Mouse (Mus musculus) activated CD4-positive, CD25-positive, alpha-beta regulatory T cell, adult 4 months (primary cell): ENCODE results near the gene Itga6. TPM values are rescaled to one million over a fixed set of nuclear protein-coding genes. Genes with fewer than 3 reads are reported as not detected.

ENCODE experiments used
- ATAC-seq: one replicate; pipeline ENCODE4 v1.8.0; 2017
- polyA plus RNA-seq, 2 experiments: library from polyadenylated mRNA; unstranded; fragments of 100-300 nt; shearing (Covaris generic); gene quantifications; one replicate each; pipeline ENCODE4 v1.2.1; 2017

The Itga6 gene
- polyA plus RNA-seq, 2 experiments from 2014 or later = 43.6 to 60.4 TPM

GRCm38 (mm10) chr2:71863531-71864173 is 118.2 kb downstream of the Itga6 start:
- ATAC-seq = peak; percentile 66

DNA sequence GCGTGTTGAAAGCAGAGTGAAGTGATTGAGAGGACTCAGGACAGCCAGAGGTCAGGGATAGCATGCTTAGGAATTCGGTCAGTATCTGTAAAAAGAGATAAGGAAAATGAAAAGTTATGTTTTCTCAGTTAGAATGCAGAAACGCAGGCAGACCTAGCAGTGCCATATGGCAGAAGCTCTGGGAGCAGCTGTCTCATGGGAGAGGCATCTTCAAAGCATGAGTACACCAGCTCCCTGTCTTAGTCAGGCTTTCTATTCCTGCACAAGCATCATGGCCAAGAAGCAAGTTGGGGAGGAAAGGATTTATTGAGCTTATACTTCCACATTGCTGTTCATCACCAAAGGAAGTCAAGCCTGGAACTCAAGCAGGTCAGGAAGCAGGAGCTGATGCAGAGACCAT is 119.6 kb downstream of the Itga6 start:
- no peak for ATAC-seq

DNA sequence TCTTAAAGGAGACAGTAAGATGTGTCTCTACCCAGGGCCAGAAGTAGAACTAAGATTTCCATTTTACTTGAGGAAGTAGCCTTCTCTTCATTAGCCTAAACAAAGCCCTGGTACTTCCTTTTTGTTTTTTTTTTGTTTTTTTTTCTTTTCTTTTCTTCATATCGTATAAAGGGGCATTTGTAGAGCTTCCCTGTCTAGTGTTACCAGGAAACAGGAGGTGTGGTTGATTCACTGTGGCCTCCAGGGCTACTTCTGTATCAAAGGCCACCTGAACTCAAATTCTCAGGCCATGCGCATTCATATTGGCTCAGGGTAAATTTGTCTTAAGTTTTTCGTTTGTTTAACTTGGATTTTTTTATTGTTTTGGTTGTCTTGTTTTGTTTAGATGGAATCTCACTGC is 120.5 kb downstream of the Itga6 start:
- ATAC-seq = no peak

GRCm38 (mm10) chr2:71866565-71866964 is 121.1 kb downstream of the Itga6 start:
- ATAC-seq = peak; percentile 91

GRCm38 (mm10) chr2:71867019-71867418 is 121.6 kb downstream of the Itga6 start:
- ATAC-seq = peak; percentile 1

DNA sequence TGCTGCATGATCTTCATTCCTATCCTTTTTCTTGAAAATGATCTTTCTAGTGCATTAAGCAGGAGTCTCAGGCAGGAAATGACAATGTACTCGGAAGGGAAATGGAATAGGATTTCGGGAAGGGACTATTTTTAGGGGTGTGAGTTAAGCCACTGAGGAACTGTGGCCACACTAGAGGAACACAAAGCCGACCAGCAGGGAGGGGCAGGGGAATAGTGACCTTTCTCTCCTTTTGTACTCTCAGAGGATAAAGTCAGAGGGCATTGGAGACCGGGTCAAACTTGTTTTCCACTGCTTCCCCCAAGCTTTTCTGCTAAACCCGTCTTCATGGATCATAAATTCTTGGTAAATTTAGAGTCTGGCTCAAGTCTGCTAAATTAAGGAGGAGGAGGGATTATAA is 122.1 kb downstream of the Itga6 start:
- ATAC-seq = no peak

GRCm38 (mm10) chr2:71868256-71868655 is 122.8 kb downstream of the Itga6 start:
- ATAC-seq = no peak

DNA sequence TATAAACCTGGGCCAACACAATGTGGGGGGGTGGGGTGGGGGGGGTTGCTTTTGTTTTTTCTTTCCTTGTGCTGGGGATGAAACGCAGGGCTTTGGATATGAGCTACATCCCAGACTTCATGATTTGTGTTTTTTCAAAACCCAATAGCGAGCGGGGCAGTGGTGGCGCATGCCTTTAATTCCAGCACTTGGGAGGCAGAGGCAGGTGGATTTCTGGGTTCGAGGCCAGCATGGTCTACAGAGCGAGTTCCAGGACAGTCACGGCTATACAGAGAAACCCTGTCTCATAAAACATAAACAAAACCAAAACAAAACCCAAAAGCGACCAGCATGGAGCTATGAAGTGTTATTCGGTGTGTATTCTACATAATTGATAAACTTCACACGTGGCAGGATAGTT is 126.7 kb downstream of the Itga6 start:
- no peak for ATAC-seq

GRCm38 (mm10) chr2:71872801-71873443 is 127.5 kb downstream of the Itga6 start, which contains the start of gene Pdk1:
TSS of gene Pdk1 (plus strand) at chr2:71873224.
- ATAC-seq = peak; percentile 89

GRCm38 (mm10) chr2:71873474-71874322 is 128.3 kb downstream of the Itga6 start:
- ATAC-seq = peak; percentile 48

GRCm38 (mm10) chr2:71874422-71874821 is 129.0 kb downstream of the Itga6 start:
- no peak for ATAC-seq

DNA sequence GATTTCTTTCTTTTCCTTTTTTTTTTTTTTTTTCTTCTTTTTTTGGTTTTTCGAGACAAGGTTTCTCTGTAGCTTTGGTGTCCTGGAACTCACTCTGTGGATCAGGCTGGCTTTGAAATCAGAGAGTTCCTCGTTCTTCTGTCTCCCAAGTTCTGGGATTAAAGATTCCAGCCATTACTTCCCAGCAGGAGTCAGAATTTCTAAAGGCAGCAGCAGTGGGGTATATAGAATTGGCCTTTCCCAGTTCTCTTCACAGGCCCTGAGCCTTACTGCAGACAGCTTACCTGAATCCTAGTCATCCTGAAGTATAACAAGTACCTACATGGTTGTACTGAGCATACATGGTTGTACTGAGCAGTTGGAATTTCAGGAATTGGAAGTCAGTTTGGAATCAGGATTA is 129.4 kb downstream of the Itga6 start:
- ATAC-seq = no peak

GRCm38 (mm10) chr2:71877865-71878264 is 132.4 kb downstream of the Itga6 start:
- ATAC-seq = no peak

DNA sequence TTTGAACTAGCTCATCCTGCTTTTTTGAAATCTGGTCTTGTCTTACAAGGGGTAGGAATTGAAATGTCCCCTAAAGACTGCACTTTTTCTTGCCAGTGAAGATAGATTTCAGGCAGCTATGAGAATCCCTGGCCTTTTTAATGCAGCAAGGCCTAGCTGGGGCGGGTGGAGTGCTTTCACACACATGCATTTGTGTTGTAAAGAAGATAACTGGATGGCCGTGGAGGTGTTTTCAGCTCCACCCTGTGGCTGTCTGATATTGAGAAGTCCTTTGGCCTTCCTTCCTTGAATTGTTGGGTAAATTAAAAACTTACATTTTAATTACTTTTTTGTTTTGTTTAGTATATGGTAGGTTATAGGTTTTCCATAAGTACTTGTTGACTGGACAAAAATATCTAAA is 133.0 kb downstream of the Itga6 start:
- ATAC-seq = no peak

GRCm38 (mm10) chr2:71878943-71879342 is 133.5 kb downstream of the Itga6 start:
- no peak for ATAC-seq

- no peak for ATAC-seq
Measured at GRCm38 (mm10) chr2:71882914-71883651, 137.7 kb downstream of the Itga6 start.

GRCm38 (mm10) chr2:71887269-71887668 is 141.9 kb downstream of the Itga6 start:
- ATAC-seq = no peak

DNA sequence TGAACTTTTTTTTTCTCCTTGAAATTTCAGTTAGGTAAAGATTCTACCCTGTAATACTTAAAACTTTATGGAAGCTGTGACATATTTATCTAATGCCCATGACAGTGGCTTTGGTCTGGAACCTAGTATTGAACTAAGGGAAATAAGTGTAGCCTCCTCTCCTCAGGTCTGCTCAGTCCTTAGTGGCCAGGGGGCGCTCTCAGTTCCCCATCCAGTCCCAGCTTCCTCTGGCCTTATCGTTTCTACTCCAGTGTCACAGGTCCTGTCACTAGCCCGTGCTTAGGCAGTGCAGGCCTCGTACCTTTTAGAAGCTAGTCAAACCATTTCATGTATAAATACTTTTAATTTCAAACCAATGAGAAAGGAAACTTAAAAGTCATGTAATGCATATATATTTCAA is 143.0 kb downstream of the Itga6 start:
- ATAC-seq = no peak

- no peak for ATAC-seq
Measured at GRCm38 (mm10) chr2:71891536-71891935, 146.1 kb downstream of the Itga6 start.

- ATAC-seq = no peak
Measured at GRCm38 (mm10) chr2:71892741-71893349, 147.4 kb downstream of the Itga6 start.

DNA sequence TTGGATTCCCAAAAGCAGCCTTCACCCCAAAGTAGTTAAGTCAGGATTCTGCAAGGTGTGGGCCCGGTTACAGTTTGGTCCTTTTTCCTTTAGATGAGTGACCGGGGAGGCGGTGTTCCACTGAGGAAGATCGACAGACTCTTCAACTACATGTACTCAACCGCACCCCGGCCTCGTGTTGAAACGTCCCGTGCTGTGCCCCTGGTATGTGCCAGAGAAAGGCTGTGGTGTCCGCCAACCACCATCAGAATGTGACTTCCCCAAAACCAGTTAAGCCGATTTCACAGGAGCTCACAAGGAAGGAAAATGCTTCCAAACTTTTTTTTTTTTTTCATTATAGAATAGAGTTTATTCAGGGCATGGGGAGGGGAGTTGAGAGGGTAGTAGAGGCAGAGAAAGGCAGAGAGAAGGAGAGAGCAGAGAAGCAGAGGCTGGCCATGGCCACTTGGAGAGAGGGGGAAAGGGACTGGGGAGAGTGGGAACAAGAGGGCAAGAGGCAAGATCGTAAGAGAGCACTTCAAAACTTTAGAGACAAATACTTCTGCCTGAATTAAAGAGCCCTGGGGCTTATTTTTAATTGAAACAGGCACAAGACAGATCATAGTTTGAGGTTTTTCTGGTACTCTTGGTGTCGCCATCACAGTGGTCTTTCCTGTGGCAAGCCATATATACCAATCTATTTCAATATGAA is 150.3 kb downstream of the Itga6 start:
- no peak for ATAC-seq

DNA sequence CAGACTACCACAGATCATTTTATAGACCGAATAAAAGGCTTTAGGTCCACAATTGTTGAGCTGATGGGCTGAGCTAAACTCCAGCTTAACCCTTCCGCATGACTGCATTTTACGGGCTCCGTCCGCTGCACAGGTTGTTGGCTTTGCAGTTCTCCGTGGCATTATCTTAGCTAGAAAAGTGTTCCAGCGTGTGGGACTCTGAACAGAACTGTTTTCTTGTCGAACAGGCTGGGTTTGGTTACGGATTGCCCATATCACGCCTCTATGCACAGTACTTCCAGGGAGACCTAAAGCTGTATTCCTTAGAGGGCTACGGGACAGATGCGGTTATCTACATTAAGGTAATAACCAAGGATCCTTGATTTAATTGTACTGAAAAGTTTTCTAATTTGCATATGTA is 152.0 kb downstream of the Itga6 start:
- no peak for ATAC-seq
